Mouse (Mus musculus) kidney, adult 8-10 months (tissue): ENCODE measurements around the gene Ints1.
"Not testable (repeated sequence)": the region's sequence is repeated elsewhere in the genome, so short reads cannot be mapped to it uniquely, and the experiment has no call there.

Experiments used
- DNase-seq, 2 experiments: peaks; one replicate each; pipeline ENCODE4 v3.0.0; 2022

The Ints1 gene

GRCm38 (mm10) chr5:139750535-139750934, 24.9 kb downstream of the Ints1 start:
- DNase-seq = peak in 1 of 2 experiments; percentile 61

GRCm38 (mm10) chr5:139749413-139750125, 25.9 kb downstream of the Ints1 start:
- peak; percentile 89 to 91 for DNase-seq

GRCm38 (mm10) chr5:139745771-139746170, 29.7 kb downstream of the Ints1 start:
- peak; percentile 61 to 84 for DNase-seq

GRCm38 (mm10) chr5:139742640-139743039, 32.8 kb downstream of the Ints1 start:
- DNase-seq = not testable (repeated sequence)

- DNase-seq = no peak
Measured at GRCm38 (mm10) chr5:139738592-139739315, 36.7 kb downstream of the Ints1 start.

GRCm38 (mm10) chr5:139737841-139738591, 37.5 kb downstream of the Ints1 start:
- peak; percentile 81 to 83 for DNase-seq

GRCm38 (mm10) chr5:139736504-139736940, 39.0 kb downstream of the Ints1 start:
- no peak for DNase-seq

- peak; percentile 97 to 98 for DNase-seq
Measured at GRCm38 (mm10) chr5:139735677-139736503, 39.6 kb downstream of the Ints1 start, which contains the start of gene Micall2. Gene Micall2, minus strand, starts transcription at chr5:139736336.

- no peak for DNase-seq
Measured at GRCm38 (mm10) chr5:139734746-139735145, 40.7 kb downstream of the Ints1 start.

- no peak for DNase-seq
Measured at GRCm38 (mm10) chr5:139734016-139734415, 41.5 kb downstream of the Ints1 start.

- DNase-seq = peak; percentile 65
Measured at GRCm38 (mm10) chr5:139732634-139733107, 42.8 kb downstream of the Ints1 start.

GRCm38 (mm10) chr5:139730712-139731486, 44.6 kb downstream of the Ints1 start:
- no peak for DNase-seq

- no peak for DNase-seq
Measured at GRCm38 (mm10) chr5:139727261-139727660, 48.2 kb downstream of the Ints1 start.

GRCm38 (mm10) chr5:139726186-139726585, 49.3 kb downstream of the Ints1 start:
- no peak for DNase-seq

- peak in 1 of 2 experiments; percentile 21 for DNase-seq
Measured at GRCm38 (mm10) chr5:139724336-139725116, 50.9 kb downstream of the Ints1 start.

- peak in 1 of 2 experiments; percentile 28 for DNase-seq
Measured at GRCm38 (mm10) chr5:139723113-139723512, 52.4 kb downstream of the Ints1 start.

- DNase-seq = no peak
Measured at GRCm38 (mm10) chr5:139722709-139723108, 52.8 kb downstream of the Ints1 start.

- DNase-seq = no peak
Measured at GRCm38 (mm10) chr5:139718949-139719348, 56.5 kb downstream of the Ints1 start.

GRCm38 (mm10) chr5:139718540-139718939, 56.9 kb downstream of the Ints1 start:
- no peak for DNase-seq

- peak; percentile 53 to 76 for DNase-seq
Measured at GRCm38 (mm10) chr5:139717723-139718122, 57.8 kb downstream of the Ints1 start.
